Mouse (Mus musculus): ENCODE results near the gene Srpk2.

DNA sequence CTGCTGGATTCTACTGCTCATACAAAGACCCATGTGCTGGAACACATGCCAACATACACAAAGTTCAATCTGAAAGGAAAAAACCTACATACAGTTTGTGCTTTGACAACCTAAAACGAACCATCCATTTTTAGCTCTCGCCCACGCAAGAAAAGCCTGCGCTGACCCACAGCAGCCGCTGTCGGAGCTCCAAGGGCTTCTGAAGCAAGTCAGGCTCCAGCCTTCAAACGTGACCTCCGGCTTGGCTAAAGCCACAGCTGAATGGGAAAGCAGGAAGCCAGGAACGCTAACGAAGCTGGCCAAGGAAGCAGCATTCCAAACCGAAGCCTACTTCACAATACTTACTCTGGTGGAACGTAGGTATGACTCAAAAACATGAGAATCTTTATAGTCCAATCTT lies 85.9 kb downstream of the Srpk2 start:
- TF ChIP-seq POLR2A (IDR thresholded peaks at IDR 0.05; ENCODE audit: insufficient read depth, low read depth, low read length) (no peak), EP300 (IDR thresholded peaks at IDR 0.05; ENCODE audit: insufficient read depth, low read depth, low read length) (0 out of 2 replicates have a peak, but pooled peaks have one; percentile 42)

All from heart, adult 2 months (tissue).